Mouse (Mus musculus): Measurements from ENCODE around the gene Gm21983.

- no peak for TF ChIP-seq CTCF (IDR thresholded peaks at IDR 0.05; ENCODE audit: extremely low read depth, insufficient read depth, low read length)
- no peak for TF ChIP-seq POLR2A (IDR thresholded peaks at IDR 0.05; ENCODE audit: extremely low read depth, insufficient read depth, low read length)
These were observed 41.1 kb upstream of the Gm21983 start for GRCm38 (mm10) chr7:27221939-27222338.
